Mouse (Mus musculus) stomach, postnatal 0 days (tissue): Measurements from ENCODE around the gene Inpp4a.

Experiments used
- CTCF ChIP-seq: IDR thresholded peaks from 2 replicates; pipeline ENCODE4 v1.5.1; 2016; ENCODE audit warnings: antibody characterized with exemption, low read depth, mild to moderate bottlenecking, moderate library complexity
- EP300 ChIP-seq: optimal IDR thresholded peaks from 2 replicates; pipeline ENCODE3; 2016; ENCODE audit warnings: antibody characterized with exemption

DNA sequence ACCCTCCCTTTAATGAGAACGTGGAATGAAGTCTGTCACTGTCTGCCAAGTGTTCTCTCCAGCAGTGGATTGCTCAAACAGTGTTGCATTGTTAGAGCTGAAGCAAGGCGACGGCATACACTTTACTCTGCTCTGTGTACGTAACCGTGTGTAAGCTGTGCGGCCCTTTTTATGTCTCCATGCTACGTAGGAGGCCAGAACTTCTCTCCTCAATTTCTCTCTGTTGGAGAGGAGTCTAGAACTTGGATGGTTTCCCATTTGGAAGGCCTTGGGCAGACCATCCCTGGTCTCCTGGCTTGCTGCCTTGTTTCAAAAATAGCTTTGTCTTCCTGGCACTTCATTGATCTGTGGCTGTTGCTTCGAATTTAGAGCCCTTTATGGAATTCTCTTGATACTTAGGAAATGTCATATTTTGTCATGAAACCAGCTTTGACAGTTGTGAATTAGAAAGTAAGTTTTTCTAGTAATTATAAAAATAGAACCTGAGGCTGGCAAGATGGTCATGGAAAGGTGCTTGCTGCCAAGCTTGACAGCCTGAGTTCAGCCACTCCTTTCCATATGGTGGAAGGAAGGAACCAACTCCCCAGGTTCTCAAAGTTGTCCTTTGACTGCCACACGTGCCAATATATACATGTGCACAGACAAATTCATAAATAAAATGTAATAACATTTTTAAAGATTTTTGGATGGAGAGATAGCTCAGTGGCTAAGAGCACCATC, 47.9 kb downstream of the Inpp4a start:
- no peak for TF ChIP-seq EP300
- no peak for TF ChIP-seq CTCF
